Mouse (Mus musculus) hindbrain, embryonic 13.5 days (tissue): ENCODE results near the gene Slc2a9. TPM values are rescaled to one million over a fixed set of nuclear protein-coding genes. Genes with fewer than 3 reads are reported as not detected.

Source experiments
- ATAC-seq: fragments of 200-750 bp; cut with Nextera tagmentation; 2 replicates; pipeline ENCODE4 v1.8.0; 2017; ENCODE audit warnings: moderate TSS enrichment; ENCODE audit not compliant: low FRiP score
- H3K27ac ChIP-seq: fragments of 300-500 bp; sonication (generic); 2 replicates; pipeline ENCODE4 v1.5.1; 2015; ENCODE audit warnings: inconsistent platforms, mild to moderate bottlenecking, moderate library complexity
- H3K27me3 ChIP-seq: fragments of 300-500 bp; sonication (generic); 2 replicates; pipeline ENCODE4 v1.6.1; 2015; ENCODE audit warnings: mild to moderate bottlenecking, inconsistent platforms
- H3K36me3 ChIP-seq: fragments of 300-500 bp; sonication (generic); 2 replicates; pipeline ENCODE4 v1.6.1; 2015; ENCODE audit warnings: mild to moderate bottlenecking, inconsistent platforms
- H3K4me1 ChIP-seq: fragments of 300-500 bp; sonication (generic); replicated peaks from 2 replicates; pipeline ENCODE4 v1.6.1; 2015; ENCODE audit warnings: inconsistent platforms
- H3K4me2 ChIP-seq: fragments of 300-500 bp; sonication (generic); 2 replicates; pipeline ENCODE4 v1.6.1; 2015; ENCODE audit warnings: inconsistent platforms, mild to moderate bottlenecking, moderate library complexity
- H3K4me3 ChIP-seq: fragments of 300-500 bp; sonication (generic); 2 replicates; pipeline ENCODE4 v1.5.1; 2015; ENCODE audit warnings: mild to moderate bottlenecking, inconsistent platforms
- H3K9ac ChIP-seq: fragments of 300-500 bp; sonication (generic); 2 replicates; pipeline ENCODE4 v1.6.1; 2015; ENCODE audit warnings: mild to moderate bottlenecking, inconsistent platforms
- H3K9me3 ChIP-seq: fragments of 300-500 bp; sonication (generic); 2 replicates; pipeline ENCODE4 v1.6.1; 2016; ENCODE audit warnings: inconsistent platforms
- WGBS: fragments of 180-500 bp; shearing (Covaris S2); methylation state at CpG from one replicate; pipeline ENCODE4 v1.1.7; 2015; 5-methylcytosine and 5-hydroxymethylcytosine counted together
- polyA plus RNA-seq: library from polyadenylated mRNA; unstranded; fragments of >200 nt; fragmentation: Nextera tagmentation; extraction: Ambion mirVana; gene quantifications from 2 replicates; pipeline ENCODE4 v1.2.1, GENCODE M21; 2015

Gene Slc2a9
- polyA plus RNA-seq, 1 experiment from 2014 or later: 0.13 TPM

GRCm38 (mm10) chr5:38301761-38302411, 201.1 kb downstream of the Slc2a9 start:
- Histone ChIP-seq H3K4me3 (no peak overlapping the region), H3K36me3 (no peaks in the 10 kb centered on the region), H3K4me2 (no peak overlapping the region), H3K4me1 (no peaks in the 10 kb centered on the region), H3K9ac (no peak overlapping the region), H3K27ac (no peak overlapping the region), H3K27me3 (no peaks in the 10 kb centered on the region), H3K9me3 (no peaks in the 10 kb centered on the region)
- 91% methylated on average over 12 of the region's 12 CpGs for WGBS
- no peak for ATAC-seq

Other genes with a start within 250 kb of the Slc2a9 start
- 101 and 104 TPM in 2 replicates for gene Tmem128, start 243.0 kb downstream of the Slc2a9 start, polyA plus RNA-seq
- gene Otop1, start 227.2 kb downstream of the Slc2a9 start, polyA plus RNA-seq: not detected in 2 replicates
- 0.13 and 0.35 TPM in 2 replicates for gene Drd5, start 183.8 kb downstream of the Slc2a9 start, polyA plus RNA-seq
- 149 and 151 TPM in 2 replicates for gene Wdr1, start 60.1 kb upstream of the Slc2a9 start, polyA plus RNA-seq
- gene Zfp518b, start 181.7 kb upstream of the Slc2a9 start, polyA plus RNA-seq: 38.2 and 40.2 TPM in 2 replicates